ENCODE assay signal across 8 mouse cellular contexts in the genomic region with DNA sequence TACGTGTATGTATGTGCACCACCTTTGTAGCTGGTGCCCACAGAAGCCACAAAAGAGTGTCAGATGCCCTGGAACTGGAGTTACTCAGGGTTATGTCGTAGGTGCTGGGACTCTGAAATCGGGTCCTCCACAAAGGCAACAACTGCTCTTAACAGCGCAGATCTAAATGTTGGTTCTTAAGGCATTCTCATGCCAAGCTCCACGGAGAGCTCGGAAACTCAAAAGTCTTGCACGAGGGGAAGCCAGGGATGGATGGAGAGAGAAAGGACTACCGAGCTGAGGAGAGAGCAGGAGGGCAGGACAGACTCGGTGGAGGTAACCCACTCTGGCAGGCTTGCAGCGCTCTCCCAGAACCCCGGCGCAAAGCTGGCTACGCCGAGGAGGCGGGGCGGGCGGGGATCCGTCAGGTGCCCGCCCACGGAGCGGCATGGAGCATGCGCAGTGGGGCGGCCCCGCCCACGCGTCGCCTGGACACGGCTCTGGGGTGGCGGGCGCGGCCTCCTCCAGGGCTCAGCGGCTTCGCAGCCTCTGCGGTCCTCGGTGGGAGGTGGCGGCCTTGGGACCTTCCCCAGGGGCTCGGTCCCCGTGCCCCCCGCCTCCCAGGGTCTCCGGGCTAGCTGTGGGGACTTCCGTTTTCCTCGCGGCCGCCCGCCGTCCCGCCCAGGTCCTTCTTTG. TPM values are rescaled to one million over a fixed set of nuclear protein-coding genes. Genes with fewer than 3 reads are reported as not detected.
DNase-seq lines count a peak whose midpoint lies in the region; ATAC-seq and TF ChIP-seq lines count a peak whose summit lies in the region.

Gene Cplane1, plus strand, starts transcription at position 516 of the 675 bp plus-strand sequence.

- under 1% methylated on average over 40 of the region's 47 CpGs for WGBS in heart, embryonic 15.5 days
- whole genome bisulfite sequencing in liver, embryonic 14.5 days (ENCODE audit: insufficient replicate concordance), result under 1% methylated on average over 41 of the region's 47 CpGs
- 2% methylated on average over 43 of the region's 47 CpGs for WGBS in neural tube, embryonic 11.5 days
- under 1% methylated on average over 44 of the region's 47 CpGs for WGBS in stomach, postnatal 0 days

- H3K27me3 ChIP-seq in heart, embryonic 15.5 days, result no peaks in the 10 kb centered on the region
- no peaks in the 10 kb centered on the region for H3K27me3 ChIP-seq in liver, embryonic 14.5 days (ENCODE audit: control insufficient read depth, insufficient read depth, low read length)
- no peaks in the 10 kb centered on the region for H3K27me3 ChIP-seq in neural tube, embryonic 11.5 days (ENCODE audit: control insufficient read depth, insufficient read depth, low read length)
- H3K27me3 ChIP-seq in stomach, postnatal 0 days (ENCODE audit: control insufficient read depth, insufficient read depth, low read length), result no peaks in the 10 kb centered on the region

- no peak within 1 kb of the TSS for H3K27ac ChIP-seq in brown adipose tissue, adult 24 weeks (replicated peaks; ENCODE audit: low read depth, low read length)
- H3K27ac ChIP-seq in heart, embryonic 15.5 days, result peak within 1 kb of the TSS; percentile 67
- no peak within 1 kb of the TSS for H3K27ac ChIP-seq in liver, embryonic 14.5 days
- H3K27ac ChIP-seq in neural tube, embryonic 11.5 days (ENCODE audit: low read depth, low read length), result peak within 1 kb of the TSS; percentile 85
- H3K27ac ChIP-seq in stomach, postnatal 0 days (replicated peaks), result peak within 1 kb of the TSS; percentile 77

- H3K9ac ChIP-seq in heart, embryonic 15.5 days, result peak within 1 kb of the TSS; percentile 78
- H3K9ac ChIP-seq in liver, embryonic 14.5 days (replicated peaks), result peak within 1 kb of the TSS; percentile 60
- peak within 1 kb of the TSS; percentile 94 for H3K9ac ChIP-seq in neural tube, embryonic 11.5 days (ENCODE audit: low read length)
- peak within 1 kb of the TSS; percentile 88 for H3K9ac ChIP-seq in stomach, postnatal 0 days (ENCODE audit: low read length)

- ATAC-seq in heart, embryonic 15.5 days (replicated peaks; ENCODE audit: insufficient number of reproducible peaks, insufficient read depth, low FRiP score, low read depth), result peak; percentile 99
- ATAC-seq in liver, embryonic 14.5 days (ENCODE audit: insufficient read depth), result peak; percentile 98
- peak; percentile 98 for ATAC-seq in neural tube, embryonic 11.5 days (ENCODE audit: insufficient read depth, low FRiP score, low TSS enrichment)
- ATAC-seq in stomach, postnatal 0 days (ENCODE audit: low FRiP score, low TSS enrichment), result peak; percentile 99

- peak; percentile 97 for DNase-seq in CD4-positive, CD25-positive, alpha-beta regulatory T cell, adult 2 months (ENCODE audit: low read depth, low spot score)
- peak; percentile 65 for DNase-seq in fibroblast of lung, adult 2 months (ENCODE audit: low read depth)
- peak; percentile 93 to 96 for DNase-seq in kidney, postnatal 25 days
- peak; percentile 75 to 78 (median 75) for DNase-seq in liver, embryonic 14.5 days (ENCODE audit: low read depth in 3 of 3, low spot score in 3 of 3)
- DNase-seq in neural tube, embryonic 11.5 days (ENCODE audit: low spot score), result peak; percentile 97
- DNase-seq in stomach, postnatal 0 days (ENCODE audit: low spot score), result peak; percentile 96

- peaks cover 9% of the 10 kb centered on the region; the same call in 1 of the 2 replicates for H3K36me3 ChIP-seq in heart, embryonic 15.5 days
- no peaks in the 10 kb centered on the region for H3K36me3 ChIP-seq in liver, embryonic 14.5 days (replicated peaks; ENCODE audit: control insufficient read depth, insufficient read depth, low read depth)
- no peaks in the 10 kb centered on the region; the same call in 1 of the 2 replicates for H3K36me3 ChIP-seq in neural tube, embryonic 11.5 days (ENCODE audit: control insufficient read depth, insufficient read depth, low read length)
- H3K36me3 ChIP-seq in stomach, postnatal 0 days (ENCODE audit: control insufficient read depth, insufficient read depth, low read length), result peaks cover 3% of the 10 kb centered on the region; the same call in 1 of the 2 replicates

- no peak for TF ChIP-seq CTCF in liver, embryonic 14.5 days (IDR thresholded peaks at IDR 0.05; ENCODE audit: low read depth)
- TF ChIP-seq CTCF in stomach, postnatal 0 days (IDR thresholded peaks at IDR 0.05; ENCODE audit: low read depth), result no peak

- H3K9me3 ChIP-seq in heart, embryonic 15.5 days (replicated peaks), result no peaks in the 10 kb centered on the region
- H3K9me3 ChIP-seq in liver, embryonic 14.5 days (ENCODE audit: control insufficient read depth, low read length), result no peaks in the 10 kb centered on the region
- no peaks in the 10 kb centered on the region for H3K9me3 ChIP-seq in neural tube, embryonic 11.5 days (ENCODE audit: control insufficient read depth, low read length)
- no peaks in the 10 kb centered on the region for H3K9me3 ChIP-seq in stomach, postnatal 0 days (ENCODE audit: control insufficient read depth, low read length)

- peak within 1 kb of the TSS; percentile 64 for H3K4me2 ChIP-seq in heart, embryonic 15.5 days
- H3K4me2 ChIP-seq in liver, embryonic 14.5 days (ENCODE audit: low read depth), result peak within 1 kb of the TSS; percentile 98
- H3K4me2 ChIP-seq in neural tube, embryonic 11.5 days (ENCODE audit: low read depth), result peak within 1 kb of the TSS; percentile 59
- peak within 1 kb of the TSS; percentile 69 for H3K4me2 ChIP-seq in stomach, postnatal 0 days (replicated peaks; ENCODE audit: low read depth)

- TF ChIP-seq EP300 in liver, embryonic 14.5 days (IDR thresholded peaks at IDR 0.05; ENCODE audit: low read depth), result no peak
- no peak for TF ChIP-seq EP300 in stomach, postnatal 0 days (optimal IDR thresholded peaks at IDR 0.05)

- no peaks in the 10 kb centered on the region for H3K4me1 ChIP-seq in brown adipose tissue, adult 24 weeks (ENCODE audit: control insufficient read depth, insufficient read depth, insufficient read length, low read length)
- no peaks in the 10 kb centered on the region for H3K4me1 ChIP-seq in heart, embryonic 15.5 days (replicated peaks)
- H3K4me1 ChIP-seq in liver, embryonic 14.5 days (replicated peaks; ENCODE audit: control insufficient read depth in 2 of 2, insufficient read depth in 2 of 2, low read length in 1 of 2), result peaks cover 0 to 6% of the 10 kb centered on the region in 2 experiments; a peak in 2 of 4 replicates
- peaks cover 3% of the 10 kb centered on the region; the same call in 1 of the 2 replicates for H3K4me1 ChIP-seq in neural tube, embryonic 11.5 days (ENCODE audit: control insufficient read depth, insufficient read depth, low read length)
- H3K4me1 ChIP-seq in stomach, postnatal 0 days (replicated peaks; ENCODE audit: control insufficient read depth, insufficient read depth), result no peaks in the 10 kb centered on the region

- H3K4me3 ChIP-seq in brown adipose tissue, adult 24 weeks (ENCODE audit: insufficient read depth, low read depth, low read length), result peak within 1 kb of the TSS; percentile 88
- H3K4me3 ChIP-seq in heart, embryonic 15.5 days, result peak within 1 kb of the TSS; percentile 86
- peak within 1 kb of the TSS; percentile 72 to 84 for H3K4me3 ChIP-seq in liver, embryonic 14.5 days (ENCODE audit: insufficient read depth in 1 of 2, low read depth in 2 of 2, low read length in 2 of 2)
- H3K4me3 ChIP-seq in neural tube, embryonic 11.5 days (ENCODE audit: low read depth, low read length), result peak within 1 kb of the TSS; percentile 87
- peak within 1 kb of the TSS; percentile 92 for H3K4me3 ChIP-seq in stomach, postnatal 0 days (ENCODE audit: low read depth, low read length)

RNA-seq across cellular contexts. Expression of gene Cplane1, which starts in this region (rescaled TPM):
- polyA plus RNA-seq in brown adipose tissue, adult 24 weeks (2012; ENCODE audit: insufficient read depth, insufficient read length, missing spikeins), result 2.5 and 3.3 TPM in 2 replicates
- 4.2 and 4.8 TPM in 2 replicates for polyA plus RNA-seq in heart, embryonic 15.5 days (2015; fragmentation: Nextera tagmentation; extraction: Ambion mirVana)
- polyA plus RNA-seq in liver, embryonic 14.5 days (2012; rRNA removed), result 0.37 and 0.54 TPM in 2 replicates
- 0.70 and 0.73 TPM in 2 replicates for polyA plus RNA-seq in liver, embryonic 14.5 days (2014; fragmentation: Nextera tagmentation; extraction: Ambion mirVana)
- 11.1 and 13.2 TPM in 2 replicates for polyA plus RNA-seq in neural tube, embryonic 11.5 days (2014; fragmentation: Nextera tagmentation; extraction: Ambion mirVana)
- 1.9 and 2.0 TPM in 2 replicates for polyA plus RNA-seq in stomach, postnatal 0 days (2015; fragmentation: Nextera tagmentation; extraction: Ambion mirVana)

Comparison
In these comparisons a context has a peak if more than half of its experiments do, and no peak if none do; other contexts are left out.
1. Peak in DNase-seq, ATAC-seq, H3K4me3 ChIP-seq, H3K9ac ChIP-seq and H3K4me2 ChIP-seq in liver, embryonic 14.5 days; RNA of the gene not detected or under 1 TPM.
2. H3K27ac ChIP-seq: peak in heart, embryonic 15.5 days (single experiment), neural tube, embryonic 11.5 days (single experiment) and stomach, postnatal 0 days (single experiment); none in brown adipose tissue, adult 24 weeks (single experiment) and liver, embryonic 14.5 days (single experiment).
3. Peak in every context shown above with its lines, with median percentiles within 50 percentile points of each other: DNase-seq, H3K4me3 ChIP-seq, ATAC-seq, H3K4me2 ChIP-seq and H3K9ac ChIP-seq.